Mouse (Mus musculus): Measurements from ENCODE around the gene Zswim3. TPM values are rescaled to one million over a fixed set of nuclear protein-coding genes. Genes with fewer than 3 reads are reported as not detected.

The Zswim3 gene
- polyA plus RNA-seq (2014; fragmentation: Nextera tagmentation; extraction: Ambion mirVana), result 11.0 and 11.8 TPM in 2 replicates

DNA sequence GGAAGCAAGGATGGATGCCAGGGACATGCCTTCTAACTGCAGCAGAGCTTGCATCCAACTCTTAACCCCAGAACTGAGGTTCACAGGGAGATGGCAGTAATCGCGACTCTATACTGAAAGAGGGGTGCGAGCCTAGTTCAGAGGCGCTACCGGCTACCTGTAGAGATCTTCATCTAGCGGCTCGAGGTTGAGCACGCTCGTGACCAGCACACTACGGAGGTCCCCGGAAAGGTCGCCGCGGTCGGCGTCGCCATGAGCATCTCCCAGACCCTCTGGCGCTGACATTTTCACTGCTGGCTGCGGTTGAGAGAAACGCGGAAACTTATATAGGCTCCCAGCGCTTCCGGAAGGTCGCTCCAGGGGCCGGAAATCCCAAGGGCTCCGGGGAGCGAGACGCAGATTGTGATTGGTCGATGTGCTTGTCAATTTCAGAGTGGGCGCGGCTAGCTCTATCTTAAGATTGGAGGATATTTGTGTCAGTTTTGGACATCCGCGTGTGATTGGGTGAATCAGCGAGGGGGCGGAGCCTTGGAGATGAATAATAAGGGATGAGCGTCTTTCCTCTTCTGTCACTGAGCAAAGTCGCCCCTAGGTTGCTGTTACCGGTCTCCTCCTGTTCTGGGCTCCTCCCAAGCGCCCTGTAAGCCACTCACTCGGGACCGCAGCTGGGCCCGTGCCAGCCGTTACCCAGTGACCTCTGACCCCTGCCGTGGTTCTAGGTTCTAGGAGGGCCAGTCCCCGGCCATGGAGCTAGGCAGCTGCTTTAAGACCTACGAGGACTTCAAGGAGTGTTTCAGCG, at the start of gene Zswim3, which contains the start of gene Acot8:
TSS of gene Zswim3 (plus strand) at position 566 of the 799 bp plus-strand sequence.
TSS of gene Acot8 (minus strand) at position 350 of the 799 bp plus-strand sequence.
- Histone ChIP-seq H3K4me2 (ENCODE audit: low read depth, severe bottlenecking) (peak within 1 kb of the TSS; percentile 84), H3K4me3 (ENCODE audit: low read depth, low read length) (peak within 1 kb of the TSS; percentile 86), H3K27ac (replicated peaks; ENCODE audit: low read depth, low read length) (0 out of 2 replicates have a peak within 1 kb of the TSS, but pooled peaks have one; percentile 14), H3K9me3 (ENCODE audit: control insufficient read depth, low read length) (no peaks in the 10 kb centered on the region), H3K27me3 (ENCODE audit: control insufficient read depth, insufficient read depth, low read length) (no peaks in the 10 kb centered on the region), H3K36me3 (ENCODE audit: control insufficient read depth, insufficient read depth, low read length) (peaks cover 5% of the 10 kb centered on the region; the same call in 1 of the 2 replicates), H3K4me1 (ENCODE audit: control insufficient read depth, insufficient read depth, low read length) (peaks cover 4% of the 10 kb centered on the region), H3K9ac (ENCODE audit: low read length) (peak within 1 kb of the TSS; percentile 78)
- DNase-seq (ENCODE audit: low spot score) (peak; percentile 98), ATAC-seq (ENCODE audit: insufficient number of reproducible peaks, low FRiP score, low TSS enrichment, low read depth) (peak; percentile 97)
- under 1% methylated on average over 47 of the region's 47 CpGs for WGBS

DNA sequence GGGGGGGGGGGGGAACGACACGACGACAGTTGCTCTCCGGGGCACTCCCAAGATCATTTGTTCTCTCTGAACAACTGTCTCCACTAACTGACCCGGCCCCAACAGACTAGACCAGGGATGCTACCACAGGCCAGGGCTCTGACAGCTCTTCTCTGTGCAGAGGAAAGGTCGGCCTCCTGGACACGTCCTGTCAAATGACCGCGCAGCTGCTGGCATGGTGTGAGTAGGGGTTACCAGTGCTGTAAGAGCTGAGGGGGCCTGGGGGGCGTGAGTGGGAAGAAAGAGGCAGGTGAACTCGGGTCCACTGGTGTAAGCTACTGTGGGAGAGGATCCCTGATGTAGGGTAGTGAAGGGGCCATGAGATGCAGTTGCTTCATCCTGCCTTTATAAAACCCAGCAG, 47.1 kb upstream of the Zswim3 start:
- Histone ChIP-seq H3K27ac (replicated peaks; ENCODE audit: low read depth, low read length) (no peak overlapping the region), H3K27me3 (ENCODE audit: control insufficient read depth, insufficient read depth, low read length) (no peaks in the 10 kb centered on the region), H3K9me3 (ENCODE audit: control insufficient read depth, low read length) (no peaks in the 10 kb centered on the region), H3K4me2 (ENCODE audit: low read depth, severe bottlenecking) (no peak overlapping the region), H3K9ac (ENCODE audit: low read length) (no peak overlapping the region), H3K4me3 (ENCODE audit: low read depth, low read length) (no peak overlapping the region), H3K36me3 (ENCODE audit: control insufficient read depth, insufficient read depth, low read length) (peaks cover 42% of the 10 kb centered on the region), H3K4me1 (ENCODE audit: control insufficient read depth, insufficient read depth, low read length) (no peaks in the 10 kb centered on the region)
- ATAC-seq (ENCODE audit: insufficient number of reproducible peaks, low FRiP score, low TSS enrichment, low read depth) (no peak), DNase-seq (ENCODE audit: low spot score) (no peak)
- WGBS, result 84% methylated on average over 11 of the region's 11 CpGs

DNA sequence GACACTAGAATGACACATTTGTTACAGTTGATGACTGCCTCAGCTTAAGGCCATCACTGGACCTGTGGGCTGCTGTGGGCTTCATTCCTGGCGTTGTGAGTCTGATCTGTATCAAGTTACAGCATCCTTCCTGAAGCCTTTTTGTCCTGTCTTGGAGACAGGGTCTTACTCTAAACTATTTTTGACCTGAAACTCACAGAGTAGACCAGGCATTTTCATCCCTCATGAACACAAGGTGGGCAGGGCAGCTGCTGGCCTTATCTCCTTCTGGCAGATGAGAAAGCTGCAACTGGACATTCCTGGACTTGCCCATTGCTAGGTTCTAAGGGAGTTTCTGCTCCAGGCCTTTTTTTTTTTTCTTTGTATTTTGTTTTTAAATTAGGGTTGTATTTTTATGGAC, 46.2 kb upstream of the Zswim3 start:
- Histone ChIP-seq H3K27ac (replicated peaks; ENCODE audit: low read depth, low read length) (no peak overlapping the region), H3K36me3 (ENCODE audit: control insufficient read depth, insufficient read depth, low read length) (peaks cover 47% of the 10 kb centered on the region), H3K4me1 (ENCODE audit: control insufficient read depth, insufficient read depth, low read length) (no peaks in the 10 kb centered on the region), H3K4me3 (ENCODE audit: low read depth, low read length) (no peak overlapping the region), H3K9me3 (ENCODE audit: control insufficient read depth, low read length) (no peaks in the 10 kb centered on the region), H3K27me3 (ENCODE audit: control insufficient read depth, insufficient read depth, low read length) (no peaks in the 10 kb centered on the region), H3K4me2 (ENCODE audit: low read depth, severe bottlenecking) (no peak overlapping the region), H3K9ac (ENCODE audit: low read length) (no peak overlapping the region)
- no peak for ATAC-seq (ENCODE audit: insufficient number of reproducible peaks, low FRiP score, low TSS enrichment, low read depth)
- 69% methylated on average over 1 of the region's 1 CpGs for WGBS
- DNase-seq (ENCODE audit: low spot score), result no peak

DNA sequence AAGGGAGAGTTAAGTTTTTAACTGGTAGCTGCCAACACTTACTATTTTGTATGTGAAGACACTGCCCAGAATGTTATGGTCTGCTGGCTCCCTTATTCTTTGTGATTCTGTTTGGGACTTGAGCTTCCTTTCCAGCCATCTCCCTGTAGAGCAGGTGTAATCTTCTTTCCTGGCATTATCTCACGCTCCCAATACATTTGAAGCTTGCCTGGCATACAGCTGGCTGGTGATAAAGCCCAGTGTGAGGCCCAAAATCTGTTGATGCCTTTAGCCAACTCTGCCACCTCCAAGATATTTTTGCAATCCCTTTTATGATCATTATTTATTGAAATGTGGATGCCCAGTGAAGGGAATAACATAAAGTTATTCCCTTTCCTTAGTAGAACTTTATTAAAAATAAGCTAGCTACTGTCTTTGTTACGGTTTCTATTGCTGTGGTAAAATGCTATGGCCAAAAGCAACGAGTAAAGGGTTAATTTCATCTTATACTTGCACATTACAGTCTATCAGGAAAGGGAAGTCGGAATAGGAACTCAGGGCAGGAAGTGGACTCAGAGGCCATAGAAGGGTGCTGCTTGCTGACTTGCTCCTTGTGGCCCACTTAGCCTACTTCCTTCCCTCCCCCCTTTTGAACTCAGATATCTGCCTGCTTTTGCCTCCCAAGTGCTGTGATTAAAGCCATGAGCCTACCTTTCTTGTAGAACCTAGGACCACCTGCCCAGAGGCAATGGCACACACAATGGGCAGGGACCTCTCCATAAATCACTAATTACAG, 44.7 kb upstream of the Zswim3 start:
- H3K27me3 ChIP-seq (ENCODE audit: control insufficient read depth, insufficient read depth, low read length), result no peaks in the 10 kb centered on the region
- no peaks in the 10 kb centered on the region for H3K9me3 ChIP-seq (ENCODE audit: control insufficient read depth, low read length)
- H3K36me3 ChIP-seq (ENCODE audit: control insufficient read depth, insufficient read depth, low read length), result peaks cover 43% of the 10 kb centered on the region
- no peak overlapping the region for H3K9ac ChIP-seq (ENCODE audit: low read length)
- no peak overlapping the region for H3K4me3 ChIP-seq (ENCODE audit: low read depth, low read length)
- WGBS, result 90% methylated on average over 4 of the region's 4 CpGs
- ATAC-seq (ENCODE audit: insufficient number of reproducible peaks, low FRiP score, low TSS enrichment, low read depth) (no peak), DNase-seq (ENCODE audit: low spot score) (no peak)
- H3K4me2 ChIP-seq (ENCODE audit: low read depth, severe bottlenecking), result no peak overlapping the region
- H3K27ac ChIP-seq (replicated peaks; ENCODE audit: low read depth, low read length), result no peak overlapping the region
- no peaks in the 10 kb centered on the region for H3K4me1 ChIP-seq (ENCODE audit: control insufficient read depth, insufficient read depth, low read length)

DNA sequence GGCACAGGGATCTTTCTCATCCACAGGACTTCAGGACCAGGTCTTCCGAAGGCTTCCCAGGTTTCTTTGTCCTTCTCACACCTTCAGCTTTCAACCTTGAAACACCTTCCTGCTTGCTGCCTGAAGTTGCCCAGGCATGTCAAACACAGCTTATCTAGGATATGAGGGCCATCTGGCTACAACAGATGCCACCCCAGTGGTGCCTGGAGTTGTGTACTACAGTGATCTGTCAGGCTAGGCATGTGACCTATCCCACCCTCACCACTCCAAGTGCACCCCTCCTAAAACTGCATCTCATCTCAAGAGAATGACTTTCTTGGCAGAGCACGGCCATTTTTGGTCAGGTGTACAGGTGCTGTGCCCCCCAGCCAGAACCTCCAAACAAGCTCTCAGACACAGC, 43.4 kb upstream of the Zswim3 start:
- Histone ChIP-seq H3K9me3 (ENCODE audit: control insufficient read depth, low read length) (no peaks in the 10 kb centered on the region), H3K36me3 (ENCODE audit: control insufficient read depth, insufficient read depth, low read length) (peaks cover 39% of the 10 kb centered on the region), H3K27me3 (ENCODE audit: control insufficient read depth, insufficient read depth, low read length) (no peaks in the 10 kb centered on the region), H3K4me3 (ENCODE audit: low read depth, low read length) (no peak overlapping the region), H3K27ac (replicated peaks; ENCODE audit: low read depth, low read length) (no peak overlapping the region), H3K4me1 (ENCODE audit: control insufficient read depth, insufficient read depth, low read length) (no peaks in the 10 kb centered on the region), H3K9ac (ENCODE audit: low read length) (no peak overlapping the region), H3K4me2 (ENCODE audit: low read depth, severe bottlenecking) (no peak overlapping the region)
- 94% methylated on average over 2 of the region's 2 CpGs for WGBS
- DNase-seq (ENCODE audit: low spot score) (no peak), ATAC-seq (ENCODE audit: insufficient number of reproducible peaks, low FRiP score, low TSS enrichment, low read depth) (no peak)

DNA sequence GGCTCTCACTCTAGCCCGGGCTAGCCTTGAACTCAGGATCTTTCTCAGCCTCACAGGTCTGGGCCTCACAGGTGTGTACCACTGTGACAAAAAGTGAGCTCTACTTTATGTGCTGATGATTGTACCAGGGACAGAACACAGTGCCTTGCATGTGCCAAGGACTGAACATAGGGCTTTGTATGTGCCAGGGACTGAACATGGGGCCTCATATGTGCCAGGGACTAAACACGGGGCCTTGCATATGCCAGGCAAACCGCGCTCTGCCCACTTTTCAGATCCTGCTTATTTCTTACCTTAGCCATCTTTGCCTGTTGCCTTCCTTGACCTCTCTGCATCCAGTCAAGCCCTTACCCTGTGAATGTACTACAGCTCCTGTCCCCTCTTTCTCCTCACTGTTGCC, 42.9 kb upstream of the Zswim3 start:
- WGBS, result 96% methylated on average over 4 of the region's 4 CpGs
- ATAC-seq (ENCODE audit: insufficient number of reproducible peaks, low FRiP score, low TSS enrichment, low read depth), result no peak
- H3K4me2 ChIP-seq (ENCODE audit: low read depth, severe bottlenecking), result no peak overlapping the region
- no peak for DNase-seq (ENCODE audit: low spot score)
- H3K9ac ChIP-seq (ENCODE audit: low read length), result no peak overlapping the region
- no peak overlapping the region for H3K27ac ChIP-seq (replicated peaks; ENCODE audit: low read depth, low read length)
- no peaks in the 10 kb centered on the region for H3K9me3 ChIP-seq (ENCODE audit: control insufficient read depth, low read length)
- H3K27me3 ChIP-seq (ENCODE audit: control insufficient read depth, insufficient read depth, low read length), result no peaks in the 10 kb centered on the region
- no peak overlapping the region for H3K4me3 ChIP-seq (ENCODE audit: low read depth, low read length)
- no peaks in the 10 kb centered on the region for H3K4me1 ChIP-seq (ENCODE audit: control insufficient read depth, insufficient read depth, low read length)
- peaks cover 35% of the 10 kb centered on the region for H3K36me3 ChIP-seq (ENCODE audit: control insufficient read depth, insufficient read depth, low read length)

DNA sequence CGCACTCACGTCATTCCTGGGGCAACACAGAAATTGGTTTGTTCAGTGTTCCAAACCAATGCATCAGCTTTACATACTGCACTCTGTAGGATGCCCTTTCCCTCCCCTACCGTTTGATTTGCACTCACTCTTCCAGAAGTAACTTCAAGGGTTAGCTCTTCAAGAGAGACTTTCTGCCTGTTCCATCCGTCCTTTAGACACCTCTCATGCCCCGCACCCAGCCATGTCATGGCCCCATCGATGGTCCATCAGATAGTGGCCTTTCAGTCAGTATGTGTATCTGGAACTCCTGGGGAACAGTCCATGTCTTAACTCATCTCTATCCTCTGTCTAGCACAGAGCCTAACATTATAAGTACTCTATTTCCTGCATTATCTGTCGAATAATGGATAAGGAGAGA, 42.3 kb upstream of the Zswim3 start:
- Histone ChIP-seq H3K36me3 (ENCODE audit: control insufficient read depth, insufficient read depth, low read length) (peaks cover 30% of the 10 kb centered on the region; the same call in 1 of the 2 replicates), H3K4me2 (ENCODE audit: low read depth, severe bottlenecking) (no peak overlapping the region), H3K9ac (ENCODE audit: low read length) (no peak overlapping the region), H3K4me3 (ENCODE audit: low read depth, low read length) (no peak overlapping the region), H3K27ac (replicated peaks; ENCODE audit: low read depth, low read length) (no peak overlapping the region), H3K27me3 (ENCODE audit: control insufficient read depth, insufficient read depth, low read length) (no peaks in the 10 kb centered on the region), H3K9me3 (ENCODE audit: control insufficient read depth, low read length) (no peaks in the 10 kb centered on the region), H3K4me1 (ENCODE audit: control insufficient read depth, insufficient read depth, low read length) (no peaks in the 10 kb centered on the region)
- ATAC-seq (ENCODE audit: insufficient number of reproducible peaks, low FRiP score, low TSS enrichment, low read depth), result no peak
- WGBS, result 90% methylated on average over 7 of the region's 7 CpGs
- no peak for DNase-seq (ENCODE audit: low spot score)

DNA sequence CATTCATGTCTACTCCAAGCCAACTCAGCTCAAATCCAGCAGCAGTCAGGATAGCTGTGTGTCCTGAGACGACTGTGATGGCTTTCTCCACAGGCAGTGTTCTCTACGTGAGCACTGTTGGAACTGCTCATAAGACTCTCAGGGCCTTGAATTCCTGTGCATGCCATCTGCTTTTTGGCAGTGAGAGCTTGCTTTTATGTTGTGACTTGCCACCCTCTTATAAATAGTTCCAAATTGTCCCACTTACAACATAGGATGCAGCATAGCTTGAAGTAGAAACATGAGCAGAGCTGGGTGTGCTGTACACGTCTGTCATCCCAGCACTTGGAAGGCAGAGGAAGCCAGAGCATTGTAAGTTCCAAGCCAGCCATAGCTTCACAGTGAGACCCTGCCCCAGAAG, 39.1 kb upstream of the Zswim3 start:
- no peak for ATAC-seq (ENCODE audit: insufficient number of reproducible peaks, low FRiP score, low TSS enrichment, low read depth)
- Histone ChIP-seq H3K4me3 (ENCODE audit: low read depth, low read length) (no peak overlapping the region), H3K36me3 (ENCODE audit: control insufficient read depth, insufficient read depth, low read length) (peaks cover 17% of the 10 kb centered on the region; the same call in 1 of the 2 replicates), H3K27ac (replicated peaks; ENCODE audit: low read depth, low read length) (no peak overlapping the region), H3K9ac (ENCODE audit: low read length) (no peak overlapping the region), H3K9me3 (ENCODE audit: control insufficient read depth, low read length) (no peaks in the 10 kb centered on the region), H3K4me2 (ENCODE audit: low read depth, severe bottlenecking) (no peak overlapping the region), H3K4me1 (ENCODE audit: control insufficient read depth, insufficient read depth, low read length) (peaks cover 2% of the 10 kb centered on the region), H3K27me3 (ENCODE audit: control insufficient read depth, insufficient read depth, low read length) (no peaks in the 10 kb centered on the region)
- no peak for DNase-seq (ENCODE audit: low spot score)
- 81% methylated on average over 3 of the region's 3 CpGs for WGBS
